Mouse (Mus musculus): Measurements from ENCODE around the gene Pcgf5.

- TF ChIP-seq CTCF (IDR thresholded peaks at IDR 0.05; ENCODE audit: borderline replicate concordance, extremely low read depth, insufficient read depth, insufficient read length) (no peak), POLR2A (IDR thresholded peaks at IDR 0.05; ENCODE audit: borderline replicate concordance, extremely low read depth, insufficient read depth, insufficient read length, poor library complexity, severe bottlenecking) (no peak)
Observed at GRCm38 (mm10) chr19:36433161-36433560, 85.1 kb downstream of the Pcgf5 start.

Measured in brain, embryonic 14.5 days (tissue).